In the genomic region with DNA sequence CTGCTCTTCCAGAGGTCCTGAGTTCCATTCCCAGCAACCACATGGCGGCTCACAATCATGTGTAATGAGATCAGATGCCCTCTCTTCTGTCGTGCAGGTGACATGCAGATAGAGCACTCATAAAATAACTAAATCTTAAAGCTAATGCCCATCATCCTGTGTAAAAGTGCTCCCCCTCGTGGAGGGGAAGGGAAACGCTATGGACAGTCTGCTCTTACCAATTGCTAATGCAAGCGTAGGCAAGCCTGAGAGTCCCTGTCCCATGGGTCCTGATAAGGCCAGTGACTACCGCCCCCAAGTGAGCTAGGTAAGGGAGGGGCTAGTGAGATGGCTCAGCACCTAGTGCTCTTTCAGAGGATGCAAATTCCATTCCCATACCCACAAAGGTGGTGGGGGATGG, we compare ENCODE assay signal across 10 mouse cellular contexts. TPM values are rescaled to one million over a fixed set of nuclear protein-coding genes. Genes with fewer than 3 reads are reported as not detected.
A peak's percentile ranks its signal among the peaks of the same experiment; 100 is the strongest.
DNase-seq lines count a peak whose midpoint lies in the region; ATAC-seq lines count a peak whose summit lies in the region.
"Had no signal": no experiment of that assay in that cellular context is flagged by ENCODE, and none has a peak within 500 bp of the region (broad histone marks: within the 10 kb centered on the region; RNA-seq: fewer than 3 reads in every experiment).

No protein-coding gene starts in this region.

- intact Hi-C loops in heart, postnatal 25 days (cut with DNase I) = loop anchor here (1.0 to 5.0 kb wide), 3 partner anchors 47 to 179 kb away; no protein-coding TSS in a partner anchor

- no peak overlapping the region for H3K4me3 ChIP-seq in limb, embryonic 10.5 days
- H3K4me3 ChIP-seq: embryonic facial prominence, embryonic 13.5 days had no signal

- H3K27me3 ChIP-seq in limb, embryonic 10.5 days (ENCODE audit: low read depth, poor library complexity, severe bottlenecking) = no peaks in the 10 kb centered on the region
- H3K27me3 ChIP-seq: embryonic facial prominence, embryonic 13.5 days had no signal

- ATAC-seq in erythroblast, adult 5-6 weeks (replicated peaks; ENCODE audit: low FRiP score, poor library complexity, severe bottlenecking) = peak; percentile 84

- WGBS in limb, embryonic 10.5 days = 24% methylated on average over 6 of the region's 6 CpGs

- H3K9me3 ChIP-seq in limb, embryonic 10.5 days (replicated peaks) = no peaks in the 10 kb centered on the region
- H3K9me3 ChIP-seq: embryonic facial prominence, embryonic 13.5 days had no signal

- H3K4me1 ChIP-seq in limb, embryonic 10.5 days = no peaks in the 10 kb centered on the region
- H3K4me1 ChIP-seq: embryonic facial prominence, embryonic 13.5 days had no signal

- H3K27ac ChIP-seq in limb, embryonic 10.5 days = no peak overlapping the region
- H3K27ac ChIP-seq: embryonic facial prominence, embryonic 13.5 days; macrophage had no signal

- peak; percentile 81 for DNase-seq in heart, adult 8-10 months (ENCODE audit: low spot score)
- DNase-seq in heart, postnatal 25 days (ENCODE audit: low spot score) = no peak
- DNase-seq in CD4-positive, CD25-positive, alpha-beta regulatory T cell, adult 2 months (ENCODE audit: low read depth, low spot score) = peak; percentile 89
- DNase-seq in adrenal gland, postnatal 25 days = peak; percentile 73
- peak; percentile 69 for DNase-seq in limb, embryonic 10.5 days (ENCODE audit: low spot score)
- peak; percentile 90 for DNase-seq in naive thymus-derived CD4-positive, alpha-beta T cell, adult 2 months (ENCODE audit: low read depth)
- no peak for DNase-seq in left cerebral cortex, adult 11 months (ENCODE audit: low spot score)

- peaks cover 70% of the 10 kb centered on the region for H3K36me3 ChIP-seq in limb, embryonic 10.5 days

RNA-seq across cellular contexts. Expression of a gene that starts 3.2 kb away (rescaled TPM):
- 1 to 10 TPM in 3 of 4 experiments, under 1 TPM in 1; 0.94 to 1.3 (median 1.0) TPM for total RNA-seq in heart, adult 8-10 months (2022)
- 1 to 10 TPM; 1.7 to 1.8 TPM for total RNA-seq in heart, postnatal 25 days (2021)
- total RNA-seq in adrenal gland, postnatal 25 days (2021) = 3.0 and 3.8 TPM in 2 replicates
- 2.3 TPM in 1 of 2 replicates, not detected in the other for total RNA-seq in erythroblast, adult 5-6 weeks (2015; ENCODE audit: low replicate concordance)
- 0.34 TPM in 1 of 2 replicates, not detected in the other for total RNA-seq in erythroblast, adult 5-6 weeks (2017; ENCODE audit: low replicate concordance)
- 1.9 and 2.2 TPM in 2 replicates for polyA plus RNA-seq in limb, embryonic 10.5 days (2016; fragmentation: Nextera tagmentation; extraction: Ambion mirVana)

RNA-seq across cellular contexts. Expression of a gene that starts 9.3 kb away (rescaled TPM):
- total RNA-seq in heart, adult 8-10 months (2022) = 10 to 100 TPM; 48.1 to 68.8 (median 59.5) TPM
- total RNA-seq in heart, postnatal 25 days (2021) = 10 to 100 TPM; 53.2 to 53.7 TPM
- total RNA-seq in adrenal gland, postnatal 25 days (2021) = 56.9 and 61.1 TPM in 2 replicates
- total RNA-seq in erythroblast, adult 5-6 weeks (2015; ENCODE audit: low replicate concordance) = 13.6 and 21.3 TPM in 2 replicates
- 2.9 and 3.3 TPM in 2 replicates for total RNA-seq in erythroblast, adult 5-6 weeks (2017; ENCODE audit: low replicate concordance)
- polyA plus RNA-seq in limb, embryonic 10.5 days (2016; fragmentation: Nextera tagmentation; extraction: Ambion mirVana) = 21.0 and 21.6 TPM in 2 replicates

RNA-seq across cellular contexts. Expression of a gene that starts 10.3 kb away (rescaled TPM):
- 1 to 10 TPM in 3 of 4 experiments, under 1 TPM in 1; 0.92 to 1.4 (median 1.1) TPM for total RNA-seq in heart, adult 8-10 months (2022)
- 1 to 10 TPM; 1.1 to 1.9 TPM for total RNA-seq in heart, postnatal 25 days (2021)
- 10.8 and 13.5 TPM in 2 replicates for total RNA-seq in adrenal gland, postnatal 25 days (2021)
- total RNA-seq in erythroblast, adult 5-6 weeks (2015; ENCODE audit: low replicate concordance) = not detected in 2 replicates
- total RNA-seq in erythroblast, adult 5-6 weeks (2017; ENCODE audit: low replicate concordance) = not detected in 2 replicates
- 0.08 TPM in 1 of 2 replicates, not detected in the other for polyA plus RNA-seq in limb, embryonic 10.5 days (2016; fragmentation: Nextera tagmentation; extraction: Ambion mirVana)

RNA-seq across cellular contexts. Expression of a gene that starts 14.9 kb away (rescaled TPM):
- 10 to 100 TPM; 66.5 to 78.4 (median 73.4) TPM for total RNA-seq in heart, adult 8-10 months (2022)
- total RNA-seq in heart, postnatal 25 days (2021) = 10 to 100 TPM; 65.8 to 66.8 TPM
- 105 and 122 TPM in 2 replicates for total RNA-seq in adrenal gland, postnatal 25 days (2021)
- total RNA-seq in erythroblast, adult 5-6 weeks (2015; ENCODE audit: low replicate concordance) = 9.6 and 16.5 TPM in 2 replicates
- 8.2 and 12.4 TPM in 2 replicates for total RNA-seq in erythroblast, adult 5-6 weeks (2017; ENCODE audit: low replicate concordance)
- polyA plus RNA-seq in limb, embryonic 10.5 days (2016; fragmentation: Nextera tagmentation; extraction: Ambion mirVana) = 51.0 and 55.6 TPM in 2 replicates

RNA-seq across cellular contexts. Expression of a gene that starts 15.5 kb away (rescaled TPM):
- total RNA-seq in heart, adult 8-10 months (2022) = 10 to 100 TPM; 37.4 to 42.5 (median 39.1) TPM
- 10 to 100 TPM; 34.9 to 35.0 TPM for total RNA-seq in heart, postnatal 25 days (2021)
- 79.3 and 91.3 TPM in 2 replicates for total RNA-seq in adrenal gland, postnatal 25 days (2021)
- total RNA-seq in erythroblast, adult 5-6 weeks (2015; ENCODE audit: low replicate concordance) = 22.2 and 30.2 TPM in 2 replicates
- 4.1 and 6.1 TPM in 2 replicates for total RNA-seq in erythroblast, adult 5-6 weeks (2017; ENCODE audit: low replicate concordance)
- 149 and 162 TPM in 2 replicates for polyA plus RNA-seq in limb, embryonic 10.5 days (2016; fragmentation: Nextera tagmentation; extraction: Ambion mirVana)

Comparison
In these comparisons a context has a peak if more than half of its experiments do, and no peak if none do; other contexts are left out.
1. DNase-seq: peak in heart, adult 8-10 months (single experiment), CD4-positive, CD25-positive, alpha-beta regulatory T cell, adult 2 months (single experiment), adrenal gland, postnatal 25 days (single experiment), limb, embryonic 10.5 days (single experiment) and naive thymus-derived CD4-positive, alpha-beta T cell, adult 2 months (single experiment); none in heart, postnatal 25 days (single experiment) and left cerebral cortex, adult 11 months (single experiment).